Mouse (Mus musculus): ENCODE data around the gene B4galnt4. TPM values are rescaled to one million over a fixed set of nuclear protein-coding genes. Genes with fewer than 3 reads are reported as not detected.
"Not testable (repeated sequence)": the region's sequence is repeated elsewhere in the genome, so short reads cannot be mapped to it uniquely, and the experiment has no call there.

B4galnt4 gene
- total RNA-seq (2021): 1.4 and 2.7 TPM in 2 replicates
- long read RNA-seq, experiment 1: 0 reads
- long read RNA-seq, experiment 2, partial matches to known transcripts: 0 of 1 reads
- long read RNA-seq, experiment 2, other reads (novel, unspliced or antisense): 1 of 1 reads

- peak; percentile 80 for DNase-seq
These were observed at the start of gene B4galnt4 for GRCm38 (mm10) chr7:141060426-141061242. B4galnt4 (plus strand) TSS chr7:141061104.

DNA sequence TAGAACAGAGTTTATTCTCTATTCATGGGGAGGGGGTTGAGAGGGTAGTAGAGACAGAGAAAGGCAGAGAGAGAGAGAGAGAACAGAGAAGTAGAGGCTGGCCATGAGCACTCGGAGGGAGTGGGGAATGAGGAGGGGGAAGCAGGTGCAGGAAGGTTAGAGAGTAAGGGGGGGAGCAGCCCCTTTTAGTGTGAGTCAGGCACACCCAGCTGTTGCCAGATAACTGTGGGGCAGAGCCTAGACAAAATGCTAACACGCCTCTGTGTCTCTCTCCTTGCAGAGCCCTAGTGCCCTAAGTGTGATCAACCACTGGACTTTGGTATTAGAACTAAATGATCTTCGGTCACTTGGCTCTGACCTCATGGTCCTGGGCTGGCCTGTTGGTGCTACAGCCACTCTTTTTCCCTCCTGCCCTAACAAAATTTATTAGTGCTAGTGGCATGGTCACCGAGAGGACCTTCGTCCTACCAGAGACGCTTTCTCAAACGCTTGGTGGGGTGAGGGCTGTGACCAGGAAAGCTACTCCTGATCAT, 49.6 kb upstream of the B4galnt4 start:
- no peak for DNase-seq

GRCm38 (mm10) chr7:141016707-141017697, 43.9 kb upstream of the B4galnt4 start:
- no peak for DNase-seq

DNA sequence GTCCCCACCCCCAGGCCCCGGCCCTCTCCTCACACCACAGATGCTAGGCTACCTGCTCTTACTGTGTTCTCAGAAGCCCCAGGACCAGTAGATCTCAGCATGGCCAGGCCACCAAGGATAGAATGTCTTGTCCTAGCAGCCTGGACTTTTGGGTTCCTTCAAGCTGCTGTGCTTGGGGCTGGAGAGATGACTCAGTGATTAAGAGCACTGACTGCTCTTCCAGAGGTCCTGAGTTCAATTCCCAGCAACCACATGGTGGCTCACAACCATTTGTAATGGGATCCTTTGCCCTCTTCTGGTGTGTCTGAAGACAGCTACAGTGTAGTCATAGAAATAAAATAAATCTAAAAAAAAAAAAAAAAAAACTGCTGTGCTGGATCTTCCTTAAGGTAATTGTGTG, 43.1 kb upstream of the B4galnt4 start, which contains the start of gene Ifitm6:
TSS of gene Ifitm6 (minus strand) at position 101 of the 400 bp plus-strand sequence.
- DNase-seq: not testable (repeated sequence)

- no peak for DNase-seq
These were observed 41.9 kb upstream of the B4galnt4 start for GRCm38 (mm10) chr7:141019028-141019427.

- DNase-seq: no peak
These were observed 39.1 kb upstream of the B4galnt4 start for GRCm38 (mm10) chr7:141021489-141022449.

DNA sequence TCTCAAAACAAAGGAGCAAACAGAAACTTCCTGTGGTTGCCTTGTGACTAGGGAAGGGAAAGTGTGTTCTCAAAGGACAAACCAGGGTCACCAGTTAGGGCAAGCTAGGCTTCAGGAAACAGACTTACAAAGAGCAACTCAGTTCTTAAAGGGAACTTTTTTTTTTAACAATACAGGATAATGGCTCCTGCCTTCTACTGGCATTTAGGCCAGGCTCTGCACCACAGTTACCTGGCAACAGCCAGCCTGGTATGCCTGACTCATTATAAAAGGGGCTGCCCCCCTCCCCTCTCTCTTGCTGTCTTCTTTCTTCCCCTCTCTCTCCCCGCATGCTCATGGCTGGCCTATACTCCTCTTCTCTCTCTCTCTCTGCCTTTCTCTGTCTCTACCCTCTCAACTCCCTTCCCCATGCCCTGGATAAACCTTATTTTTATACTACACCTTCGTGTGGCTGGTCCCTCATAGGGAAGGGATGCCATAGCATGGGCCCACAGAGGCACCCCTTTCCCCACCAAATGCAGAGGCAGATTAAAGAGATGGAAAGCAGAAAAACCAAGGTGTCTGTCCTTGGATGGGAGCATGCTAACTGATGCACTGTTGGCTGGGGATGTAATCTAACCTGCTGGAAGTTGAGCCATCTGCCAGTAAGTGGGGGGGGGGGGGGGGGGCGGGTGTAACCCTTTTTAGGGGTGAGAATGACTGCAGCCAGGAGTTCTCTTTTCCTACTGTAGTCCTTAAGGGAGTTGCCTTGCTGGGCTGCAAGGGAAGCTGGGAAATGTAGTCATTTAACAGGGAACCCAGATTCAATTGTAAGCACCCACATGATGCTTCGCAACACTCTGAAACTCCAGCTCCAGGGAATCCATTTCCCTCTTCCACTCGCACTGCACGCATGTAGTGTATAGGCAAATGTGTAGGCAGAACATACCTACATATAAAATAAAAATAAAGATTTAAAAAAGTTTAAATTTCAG, 35.8 kb upstream of the B4galnt4 start:
- DNase-seq: peak; percentile 25

DNA sequence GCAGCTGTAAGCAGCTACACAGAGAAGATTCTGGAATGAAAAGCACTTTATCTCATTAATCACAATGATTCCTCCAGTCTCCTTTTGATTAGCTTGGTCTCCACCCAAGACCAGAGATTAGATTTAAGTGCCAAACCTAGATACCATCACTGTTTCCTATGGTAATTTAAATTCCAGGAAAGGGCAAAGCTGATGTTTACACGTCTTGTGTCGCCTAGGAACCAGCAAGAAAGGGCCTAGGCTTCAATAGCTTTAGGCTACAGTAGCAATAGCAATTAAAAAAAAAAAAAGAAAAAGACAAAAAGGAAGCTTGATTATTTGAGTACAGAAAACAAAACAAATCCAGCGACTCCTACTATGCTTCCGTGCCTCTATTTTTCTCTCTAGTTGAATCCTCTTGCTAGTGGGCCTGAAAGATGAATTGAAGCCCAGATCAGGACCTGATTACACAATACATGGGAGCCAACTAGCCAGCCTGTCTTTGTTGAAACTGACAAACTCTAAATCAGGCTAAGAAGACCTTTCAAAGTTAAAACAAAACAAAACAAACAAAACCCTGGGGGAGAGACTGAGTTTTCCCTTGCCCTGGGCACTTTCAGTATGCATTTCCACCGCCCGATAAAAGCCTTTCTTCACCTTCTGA, 34.7 kb upstream of the B4galnt4 start:
- DNase-seq: no peak

- no peak for DNase-seq
These were observed 34.2 kb upstream of the B4galnt4 start for GRCm38 (mm10) chr7:141026740-141027098.

DNA sequence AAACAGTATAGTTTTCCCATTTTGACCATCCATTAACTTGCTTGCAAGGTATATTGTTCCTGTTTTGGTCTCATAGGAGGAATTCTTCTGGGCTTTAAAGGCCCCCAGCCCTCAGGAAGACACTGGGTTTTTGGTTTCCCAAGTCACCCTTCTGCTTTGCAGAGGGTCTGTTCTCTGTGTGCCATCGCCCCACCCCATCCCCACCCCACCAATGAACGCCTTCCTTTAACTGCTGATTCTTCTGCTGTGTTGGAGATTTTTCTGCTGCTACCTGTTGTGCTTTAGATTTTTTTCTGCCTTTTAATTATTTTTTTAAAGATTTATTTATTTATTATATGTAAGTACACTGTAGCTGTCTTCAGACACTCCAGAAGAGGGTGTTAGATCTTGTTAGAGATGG, 32.1 kb upstream of the B4galnt4 start, which contains the start of gene Gm17387:
TSS of gene Gm17387 (plus strand) at position 301 of the 400 bp plus-strand sequence.
- DNase-seq: no peak

- no peak for DNase-seq
These were observed 30.5 kb upstream of the B4galnt4 start for GRCm38 (mm10) chr7:141030390-141030789.

GRCm38 (mm10) chr7:141032458-141033167, 28.3 kb upstream of the B4galnt4 start:
- DNase-seq: no peak

DNA sequence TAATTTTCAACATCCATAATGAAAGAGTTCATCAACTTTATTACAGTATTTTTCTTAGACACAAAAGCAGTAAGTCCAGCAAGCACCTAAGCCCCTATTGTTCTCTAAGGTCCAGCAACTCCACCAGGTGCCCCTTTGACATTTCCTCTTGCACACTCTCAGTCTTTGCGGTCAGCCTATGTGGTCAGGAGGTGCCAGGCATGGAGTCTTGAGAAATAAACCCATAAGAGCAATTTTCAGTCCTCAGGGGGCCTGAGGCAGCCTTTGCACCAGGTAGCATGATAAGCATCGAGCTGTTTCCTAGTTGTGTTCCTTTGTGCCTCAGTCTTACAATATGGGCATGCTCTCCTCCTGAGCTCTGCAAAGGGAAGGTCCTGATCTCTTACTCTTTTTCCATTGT, 24.3 kb upstream of the B4galnt4 start:
- DNase-seq: not testable (repeated sequence)

- DNase-seq: no peak
These were observed 22.5 kb upstream of the B4galnt4 start for GRCm38 (mm10) chr7:141038090-141039032.

- no peak for DNase-seq
These were observed 21.4 kb upstream of the B4galnt4 start for GRCm38 (mm10) chr7:141039386-141040107.

DNA sequence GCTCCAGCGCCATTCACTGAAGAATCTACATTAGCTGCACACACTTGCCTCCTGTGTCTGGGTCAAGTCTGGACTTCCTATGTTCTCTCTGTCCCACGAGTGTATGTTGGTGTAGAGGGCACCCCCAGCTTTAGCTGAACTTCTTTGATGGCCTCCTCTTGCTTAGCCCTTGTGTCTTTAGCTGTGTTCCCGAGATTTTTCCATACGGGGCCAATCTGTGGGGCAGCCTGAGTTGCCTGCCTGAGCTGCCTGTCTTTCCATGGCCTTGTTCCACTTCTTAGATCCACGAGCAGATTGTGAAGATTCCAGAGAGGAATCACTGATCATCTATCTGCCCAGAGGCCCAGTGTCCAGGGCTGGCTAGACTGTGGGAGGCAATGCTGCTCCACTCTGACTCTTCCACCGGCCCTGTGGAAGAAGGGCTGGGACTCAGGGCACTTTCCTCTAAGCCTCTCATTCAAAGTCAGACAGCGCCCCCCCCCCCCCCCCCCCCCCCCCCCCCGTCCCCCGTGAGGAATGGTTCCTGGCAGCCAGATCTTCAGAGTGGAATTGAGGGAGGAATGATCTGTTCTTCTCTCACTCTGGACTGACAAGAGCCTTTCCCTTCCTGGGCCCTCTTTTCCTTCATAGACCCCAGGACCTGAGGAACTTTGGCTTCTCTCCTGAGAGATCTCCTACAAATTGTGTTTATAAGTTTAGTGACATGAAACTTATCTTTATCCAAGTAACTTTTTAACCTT, 19.9 kb upstream of the B4galnt4 start:
- DNase-seq: peak; percentile 37
